Mouse (Mus musculus) intestine, postnatal 0 days (tissue): ENCODE measurements around the gene Rnd3. TPM values are rescaled to one million over a fixed set of nuclear protein-coding genes. Genes with fewer than 3 reads are reported as not detected.

Experiments used
- ATAC-seq: fragments of 200-750 bp; cut with Nextera tagmentation; 2 replicates; pipeline ENCODE4 v1.8.0; 2017; ENCODE audit warnings: mild to moderate bottlenecking, moderate TSS enrichment, moderate library complexity
- H3K27ac ChIP-seq: fragments of 300-500 bp; sonication (generic); 2 replicates; pipeline ENCODE4 v1.5.1; 2014; ENCODE audit warnings: mild to moderate bottlenecking, low read depth, low read length, moderate library complexity
- H3K27me3 ChIP-seq: fragments of 300-500 bp; sonication (generic); replicated peaks from 2 replicates; pipeline ENCODE4 v1.6.1; 2014; ENCODE audit warnings: low read length, mixed read lengths; ENCODE audit not compliant: control insufficient read depth, insufficient read depth
- H3K36me3 ChIP-seq: fragments of 300-500 bp; sonication (generic); 2 replicates; pipeline ENCODE4 v1.6.1; 2014; ENCODE audit warnings: mild to moderate bottlenecking, moderate library complexity; ENCODE audit not compliant: control insufficient read depth, insufficient read depth
- H3K4me1 ChIP-seq: fragments of 300-500 bp; sonication (generic); replicated peaks from 2 replicates; pipeline ENCODE4 v1.6.1; 2014; ENCODE audit warnings: antibody characterized with exemption, low read length, mixed read lengths; ENCODE audit not compliant: control insufficient read depth, insufficient read depth
- H3K4me2 ChIP-seq: fragments of 300-500 bp; sonication (generic); replicated peaks from 2 replicates; pipeline ENCODE4 v1.6.1; 2014; ENCODE audit warnings: low read depth, mild to moderate bottlenecking, moderate library complexity
- H3K4me3 ChIP-seq: fragments of 300-500 bp; sonication (generic); 2 replicates; pipeline ENCODE4 v1.5.1; 2014; ENCODE audit warnings: low read depth, low read length
- H3K9ac ChIP-seq: fragments of 300-500 bp; sonication (generic); 2 replicates; pipeline ENCODE4 v1.6.1; 2014; ENCODE audit warnings: mild to moderate bottlenecking, low read depth, low read length
- H3K9me3 ChIP-seq: fragments of 300-500 bp; sonication (generic); 2 replicates; pipeline ENCODE4 v1.6.1; 2016; ENCODE audit warnings: mixed run types; ENCODE audit not compliant: control insufficient read depth
- CTCF ChIP-seq: sonication (generic); IDR thresholded peaks from 2 replicates; pipeline ENCODE4 v1.5.1; 2016; ENCODE audit warnings: low read depth, mild to moderate bottlenecking, control low read depth, antibody characterized with exemption, moderate library complexity
- WGBS: fragments of 180-500 bp; shearing (Covaris S2); extraction: QIAGEN DNeasy Blood & Tissue Kit; methylation state at CpG from one replicate; pipeline ENCODE4 v1.1.7; 2014; 5-methylcytosine and 5-hydroxymethylcytosine counted together
- polyA plus RNA-seq: library from polyadenylated mRNA; unstranded; fragments of >200 nt; fragmentation: Nextera tagmentation; extraction: Ambion mirVana; gene quantifications from 2 replicates; pipeline ENCODE4 v1.2.1, GENCODE M21; 2015

The Rnd3 gene
- polyA plus RNA-seq, 1 experiment from 2014 or later = 16.5 TPM

DNA sequence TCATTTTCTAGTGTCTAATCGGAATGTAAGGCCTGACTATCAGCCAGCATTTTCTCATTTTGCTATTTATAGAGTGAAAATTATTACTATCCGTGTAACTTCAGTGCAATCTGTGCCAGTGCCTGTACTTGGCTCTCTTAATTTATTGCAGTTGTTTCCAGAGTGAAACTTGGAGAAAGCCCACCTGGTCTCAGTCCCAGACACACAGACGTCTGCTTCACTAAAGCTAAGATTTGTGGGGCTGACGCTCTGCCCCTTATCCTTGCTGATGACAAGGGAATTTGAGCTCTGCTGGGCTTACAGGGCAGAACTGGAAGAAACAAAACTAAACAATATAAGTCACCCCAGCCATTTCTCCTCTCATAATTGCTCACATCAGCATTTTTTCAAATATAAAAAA lies 47.7 kb downstream of the Rnd3 start:
- no peak for ATAC-seq
- no peaks in the 10 kb centered on the region for H3K4me1 ChIP-seq
- WGBS = 50% methylated on average over 4 of the region's 4 CpGs
- no peaks in the 10 kb centered on the region for H3K9me3 ChIP-seq
- no peaks in the 10 kb centered on the region for H3K36me3 ChIP-seq
- no peak for TF ChIP-seq CTCF
- H3K4me3 ChIP-seq = no peak overlapping the region
- H3K27me3 ChIP-seq = no peaks in the 10 kb centered on the region
- H3K27ac ChIP-seq = no peak overlapping the region
- H3K9ac ChIP-seq = no peak overlapping the region
- H3K4me2 ChIP-seq = no peak overlapping the region

DNA sequence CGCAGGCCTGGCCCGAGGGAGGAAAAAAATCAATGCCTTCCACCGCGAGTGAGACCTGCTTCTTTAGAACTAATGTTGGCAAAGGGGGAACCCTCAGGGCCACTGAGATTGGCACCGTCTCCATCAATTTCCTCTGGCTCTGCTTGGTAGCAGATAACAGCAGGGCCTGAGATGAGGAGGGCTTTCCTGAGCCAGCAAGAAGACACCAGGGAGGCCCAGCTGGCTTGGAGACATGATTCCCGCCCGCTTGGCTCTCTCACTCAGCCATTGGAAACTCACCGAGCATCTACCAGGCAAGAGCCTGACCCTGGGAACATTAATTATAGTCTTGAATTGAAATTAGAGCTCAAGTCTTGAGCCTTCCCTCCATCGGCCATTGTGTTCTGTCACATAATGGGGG lies 48.9 kb downstream of the Rnd3 start:
- WGBS = 80% methylated on average over 9 of the region's 9 CpGs
- H3K4me2 ChIP-seq = no peak overlapping the region
- H3K27me3 ChIP-seq = no peaks in the 10 kb centered on the region
- no peak for TF ChIP-seq CTCF
- no peak overlapping the region for H3K4me3 ChIP-seq
- no peaks in the 10 kb centered on the region for H3K36me3 ChIP-seq
- H3K27ac ChIP-seq = no peak overlapping the region
- H3K9ac ChIP-seq = no peak overlapping the region
- ATAC-seq = no peak
- no peaks in the 10 kb centered on the region for H3K9me3 ChIP-seq
- no peaks in the 10 kb centered on the region for H3K4me1 ChIP-seq

DNA sequence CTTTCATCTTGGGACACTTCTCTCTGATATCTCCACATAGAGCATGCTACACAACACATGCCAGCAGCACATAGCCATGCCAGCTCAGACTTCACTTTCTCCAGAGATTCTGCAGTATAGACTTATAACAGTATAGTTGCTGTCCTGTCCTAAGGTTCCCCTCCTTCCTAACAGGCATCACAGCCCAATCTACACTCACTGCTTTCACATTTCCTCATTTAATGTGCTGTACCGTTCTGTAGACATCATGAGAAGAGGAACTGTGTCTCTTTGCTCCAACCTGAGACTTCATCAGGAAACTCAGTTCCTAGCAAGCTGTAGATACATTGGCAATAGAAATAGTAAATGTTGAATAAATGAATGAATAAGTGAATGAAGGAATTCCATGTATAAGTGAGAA lies 49.7 kb downstream of the Rnd3 start:
- no peak for ATAC-seq
- H3K4me1 ChIP-seq = no peaks in the 10 kb centered on the region
- no peak overlapping the region for H3K4me2 ChIP-seq
- H3K9ac ChIP-seq = no peak overlapping the region
- TF ChIP-seq CTCF = no peak
- no peaks in the 10 kb centered on the region for H3K27me3 ChIP-seq
- H3K4me3 ChIP-seq = no peak overlapping the region
- H3K36me3 ChIP-seq = no peaks in the 10 kb centered on the region
- H3K9me3 ChIP-seq = no peaks in the 10 kb centered on the region
- WGBS = 77% methylated on average over 1 of the region's 1 CpGs
- H3K27ac ChIP-seq = no peak overlapping the region

DNA sequence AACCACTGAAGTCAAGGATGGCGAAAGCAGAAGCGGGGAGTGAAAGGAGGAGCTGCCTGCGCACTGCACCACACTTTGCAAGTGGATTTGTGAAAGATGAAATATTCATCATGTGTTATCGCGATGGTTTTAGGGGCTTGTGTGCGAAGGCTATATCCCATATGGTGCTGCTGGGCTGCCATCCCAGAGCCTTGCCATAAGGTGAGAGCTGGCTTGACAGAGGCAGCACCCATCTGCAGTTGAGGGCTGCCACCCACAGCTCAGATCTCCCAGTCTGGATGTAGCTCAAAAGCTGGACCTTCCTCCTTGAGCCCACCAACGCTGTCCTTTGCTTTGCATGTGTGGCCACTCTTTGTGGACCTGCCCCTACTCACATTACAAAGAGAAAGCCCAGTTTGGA lies 58.2 kb downstream of the Rnd3 start:
- H3K27ac ChIP-seq = no peak overlapping the region
- ATAC-seq = no peak
- no peaks in the 10 kb centered on the region for H3K36me3 ChIP-seq
- TF ChIP-seq CTCF = no peak
- no peak overlapping the region for H3K9ac ChIP-seq
- 84% methylated on average over 7 of the region's 7 CpGs for WGBS
- no peaks in the 10 kb centered on the region for H3K4me1 ChIP-seq
- H3K4me3 ChIP-seq = no peak overlapping the region
- H3K27me3 ChIP-seq = no peaks in the 10 kb centered on the region
- H3K4me2 ChIP-seq = no peak overlapping the region
- no peaks in the 10 kb centered on the region for H3K9me3 ChIP-seq

DNA sequence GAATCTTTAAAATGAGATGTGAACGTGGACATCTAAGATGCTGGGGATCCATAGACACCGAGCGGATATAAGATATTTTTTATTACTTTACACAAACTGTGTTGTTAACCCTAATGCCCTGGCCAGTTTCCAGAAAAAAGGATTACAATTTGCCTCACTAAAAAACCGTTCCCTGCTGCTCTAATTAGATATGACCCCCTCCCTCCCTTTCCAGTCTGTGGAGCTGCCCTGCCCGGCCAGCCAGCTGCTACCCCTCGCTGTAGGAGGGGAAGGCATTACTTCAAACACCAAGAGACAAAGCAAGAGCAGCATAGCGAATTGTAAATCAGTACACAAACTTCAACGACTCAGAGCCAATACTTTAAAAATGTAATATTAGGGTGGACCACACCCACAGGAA lies 58.9 kb downstream of the Rnd3 start:
- TF ChIP-seq CTCF = no peak
- Histone ChIP-seq H3K27ac (no peak overlapping the region), H3K4me3 (no peak overlapping the region), H3K9ac (no peak overlapping the region), H3K27me3 (no peaks in the 10 kb centered on the region), H3K4me2 (no peak overlapping the region), H3K4me1 (no peaks in the 10 kb centered on the region), H3K36me3 (no peaks in the 10 kb centered on the region), H3K9me3 (no peaks in the 10 kb centered on the region)
- no peak for ATAC-seq
- whole genome bisulfite sequencing = 46% methylated on average over 8 of the region's 8 CpGs

DNA sequence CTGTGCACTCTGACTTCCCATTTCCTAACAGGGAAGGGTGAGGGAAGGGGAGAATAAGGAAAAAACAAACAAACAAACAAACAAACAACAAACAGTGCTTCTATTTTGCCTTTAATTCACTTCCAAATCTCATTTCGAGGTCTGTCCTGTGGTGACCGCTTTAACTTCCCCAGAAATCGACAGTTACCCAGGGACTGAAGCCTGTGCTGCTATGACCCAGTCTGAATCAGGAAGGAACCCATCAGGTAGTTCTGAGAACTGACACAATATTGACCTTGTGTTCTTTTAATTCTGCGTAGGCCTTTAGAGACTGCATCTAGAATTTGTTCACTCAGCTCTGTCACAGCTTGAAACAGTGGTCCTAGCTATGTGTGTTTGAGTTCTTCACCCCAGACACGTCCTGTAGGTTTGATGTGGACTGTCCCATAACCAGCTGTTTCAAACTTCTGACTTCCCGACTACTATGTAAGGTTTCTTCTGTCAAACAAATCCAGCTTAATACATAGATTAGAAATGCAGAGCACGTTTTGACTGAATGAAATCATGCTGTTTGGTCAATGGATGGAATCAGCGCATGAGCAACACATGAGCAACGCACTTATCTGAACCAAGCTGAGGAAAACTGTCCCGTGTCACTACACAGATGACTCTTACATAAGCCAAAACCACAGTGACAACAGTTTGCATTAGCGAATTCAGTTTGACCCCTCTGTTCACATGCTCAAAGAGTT lies 59.9 kb downstream of the Rnd3 start:
- Histone ChIP-seq H3K9me3 (no peaks in the 10 kb centered on the region), H3K4me1 (no peaks in the 10 kb centered on the region), H3K9ac (no peak overlapping the region), H3K36me3 (no peaks in the 10 kb centered on the region), H3K4me3 (no peak overlapping the region), H3K27ac (no peak overlapping the region), H3K27me3 (no peaks in the 10 kb centered on the region), H3K4me2 (no peak overlapping the region)
- ATAC-seq = no peak
- no peak for TF ChIP-seq CTCF
- WGBS = 87% methylated on average over 11 of the region's 11 CpGs

DNA sequence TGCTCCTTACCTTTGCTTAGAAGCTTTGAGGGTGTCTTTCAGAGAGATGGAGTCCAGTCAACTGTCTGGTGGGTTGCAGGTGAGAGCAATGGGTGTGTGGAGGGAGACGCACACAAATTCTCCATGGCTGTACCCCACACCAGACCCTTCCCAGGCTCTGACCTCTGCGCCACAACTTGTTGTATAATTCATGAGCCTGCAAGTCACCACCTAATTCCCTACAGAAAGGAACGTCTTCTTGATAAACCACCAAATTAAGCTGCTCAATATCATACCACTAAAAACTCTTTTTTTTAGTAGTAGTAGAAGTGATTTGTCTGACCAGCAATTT lies 60.8 kb downstream of the Rnd3 start:
- 88% methylated on average over 3 of the region's 3 CpGs for WGBS

More for the DNA sequence above, 60.8 kb downstream of the Rnd3 start:
- no peaks in the 10 kb centered on the region for H3K36me3 ChIP-seq
- H3K27me3 ChIP-seq = no peaks in the 10 kb centered on the region
- H3K4me2 ChIP-seq = no peak overlapping the region
- H3K27ac ChIP-seq = no peak overlapping the region
- no peak for ATAC-seq
- no peak overlapping the region for H3K4me3 ChIP-seq
- H3K9ac ChIP-seq = no peak overlapping the region
- H3K9me3 ChIP-seq = no peaks in the 10 kb centered on the region
- no peaks in the 10 kb centered on the region for H3K4me1 ChIP-seq
- TF ChIP-seq CTCF = no peak
